Mouse (Mus musculus): ENCODE data around the gene Gm29094. TPM values are rescaled to one million over a fixed set of nuclear protein-coding genes. Genes with fewer than 3 reads are reported as not detected.
A peak's percentile ranks its signal among the peaks of the same experiment; 100 is the strongest.
"Not testable (repeated sequence)": the region's sequence is repeated elsewhere in the genome, so short reads cannot be mapped to it uniquely, and the experiment has no call there.

Gene Gm29094
- polyA plus RNA-seq (2012; rRNA removed): not detected in 2 replicates

DNA sequence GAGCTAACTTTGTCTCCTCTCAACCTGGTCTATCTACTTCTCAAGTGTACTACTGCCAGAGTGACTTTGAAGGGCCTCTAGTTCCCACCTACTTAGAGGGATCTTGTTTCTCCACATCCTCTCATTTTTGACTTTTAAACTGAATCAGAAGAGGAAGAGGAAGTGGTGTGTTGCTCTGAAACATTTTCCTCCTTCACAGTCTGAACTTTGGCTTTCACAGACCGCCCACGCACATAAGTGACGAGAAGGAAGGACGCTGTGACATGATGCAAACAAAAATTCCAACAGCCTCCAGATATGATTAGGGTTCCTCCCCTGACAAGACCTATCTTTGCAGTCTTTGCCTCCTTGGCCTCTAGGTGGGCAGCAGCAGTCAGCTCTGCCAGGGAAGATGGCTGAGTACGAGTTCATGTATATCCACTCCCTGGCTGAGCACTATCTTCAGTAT lies at the start of gene Gm29094, which contains the start of gene Bcl2a1b:
Gene Gm29094, plus strand, starts transcription at position 411 of the 448 bp plus-strand sequence.
Gene Bcl2a1b, plus strand, starts transcription at position 241 of the 448 bp plus-strand sequence.
- H3K27me3 ChIP-seq (ENCODE audit: control insufficient read depth, insufficient read depth, low read length); H3K36me3 ChIP-seq (ENCODE audit: control insufficient read depth, insufficient read depth, low read length); H3K4me1 ChIP-seq (ENCODE audit: control insufficient read depth, insufficient read depth, insufficient read length): not testable (repeated sequence)
- Histone ChIP-seq H3K27ac (ENCODE audit: insufficient read depth, low read length) (peak within 1 kb of the TSS; percentile 97), H3K4me3 (ENCODE audit: extremely low read depth, insufficient read depth, insufficient read length) (peak within 1 kb of the TSS; percentile 49)
- peak; percentile 21 to 73 for DNase-seq (ENCODE audit: low read depth in 1 of 2, low spot score in 2 of 2)
- 14% methylated on average over 5 of the region's 5 CpGs for WGBS

DNA sequence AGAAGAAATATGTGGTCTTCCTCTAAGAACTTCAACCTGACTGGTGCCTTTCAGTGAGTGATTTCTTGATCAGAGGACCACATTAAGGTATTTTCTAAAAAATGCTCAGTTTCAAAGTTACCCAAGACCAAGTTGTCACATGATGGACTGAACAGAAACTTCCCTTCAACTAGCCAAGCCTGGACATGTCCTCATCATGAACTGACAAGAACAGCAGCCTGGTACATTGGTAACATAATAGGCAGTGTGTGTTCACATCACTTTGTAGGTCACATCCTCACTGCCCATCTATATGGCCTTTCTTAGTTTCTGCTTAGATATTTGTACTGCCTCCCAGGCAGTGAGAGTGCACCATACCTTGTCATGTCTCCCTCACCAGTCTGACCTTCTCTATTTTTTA lies 26.6 kb upstream of the Gm29094 start:
- H3K27ac ChIP-seq (ENCODE audit: insufficient read depth, low read length); H3K4me3 ChIP-seq (ENCODE audit: extremely low read depth, insufficient read depth, insufficient read length); H3K4me1 ChIP-seq (ENCODE audit: control insufficient read depth, insufficient read depth, insufficient read length); H3K36me3 ChIP-seq (ENCODE audit: control insufficient read depth, insufficient read depth, low read length); H3K27me3 ChIP-seq (ENCODE audit: control insufficient read depth, insufficient read depth, low read length); DNase-seq (ENCODE audit: low read depth in 1 of 2, low spot score in 2 of 2): not testable (repeated sequence)

DNA sequence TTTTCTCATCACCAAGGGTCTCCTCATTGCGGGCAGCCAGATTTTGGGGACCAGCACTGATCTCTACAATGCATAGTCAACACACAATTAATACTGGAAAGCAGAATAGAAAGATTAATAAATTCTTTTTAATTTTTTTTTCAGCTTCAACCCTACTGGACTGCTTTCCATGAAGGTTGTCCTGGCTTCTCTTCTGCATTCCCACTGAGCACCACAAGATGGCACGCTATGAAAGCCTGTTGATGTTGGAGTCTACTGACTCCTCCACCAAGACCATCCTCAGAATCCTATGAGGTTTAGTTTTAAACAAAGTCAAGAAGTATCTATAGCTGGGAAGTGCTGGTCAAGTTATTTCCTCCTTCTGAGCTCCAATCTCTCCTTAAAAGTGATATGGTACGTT lies 20.3 kb upstream of the Gm29094 start:
- peak; percentile 26; the same call in 1 of the 2 replicates for TF ChIP-seq CTCF (IDR thresholded peaks at IDR 0.05; ENCODE audit: extremely low read depth, insufficient read depth, insufficient read length, insufficient replicate concordance)
- peak in 1 of 2 experiments; percentile 90 for DNase-seq (ENCODE audit: low read depth in 1 of 2, low spot score in 2 of 2)
- WGBS: 34% methylated on average over 2 of the region's 3 CpGs

DNA sequence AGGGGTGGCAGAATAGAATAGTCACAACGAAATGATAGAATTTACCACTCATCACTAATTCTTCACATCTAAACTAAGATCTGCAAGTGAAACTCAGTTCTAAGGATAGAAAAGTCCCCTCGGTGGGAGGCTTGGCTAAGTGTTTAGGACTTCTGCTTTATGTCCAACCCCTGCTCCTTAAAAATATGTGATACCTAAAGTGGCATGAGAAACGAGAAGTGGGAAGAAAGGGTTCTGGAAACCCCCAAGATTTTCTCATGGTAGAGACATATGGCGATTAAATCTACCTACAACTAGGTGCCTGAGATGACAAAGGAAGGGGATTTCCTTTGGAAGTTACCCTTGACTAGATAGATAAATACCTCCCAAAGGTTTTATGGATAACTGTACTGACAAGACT lies 19.7 kb upstream of the Gm29094 start:
- DNase-seq (ENCODE audit: low read depth in 1 of 2, low spot score in 2 of 2); H3K27me3 ChIP-seq (ENCODE audit: control insufficient read depth, insufficient read depth, low read length); H3K36me3 ChIP-seq (ENCODE audit: control insufficient read depth, insufficient read depth, low read length); H3K4me3 ChIP-seq (ENCODE audit: extremely low read depth, insufficient read depth, insufficient read length); H3K27ac ChIP-seq (ENCODE audit: insufficient read depth, low read length); H3K4me1 ChIP-seq (ENCODE audit: control insufficient read depth, insufficient read depth, insufficient read length): not testable (repeated sequence)
- WGBS: 35% methylated on average over 4 of the region's 4 CpGs

More for the DNA sequence above, 20.3 kb upstream of the Gm29094 start:
- H3K27ac ChIP-seq (ENCODE audit: insufficient read depth, low read length); H3K27me3 ChIP-seq (ENCODE audit: control insufficient read depth, insufficient read depth, low read length); H3K36me3 ChIP-seq (ENCODE audit: control insufficient read depth, insufficient read depth, low read length); H3K4me3 ChIP-seq (ENCODE audit: extremely low read depth, insufficient read depth, insufficient read length); H3K4me1 ChIP-seq (ENCODE audit: control insufficient read depth, insufficient read depth, insufficient read length): not testable (repeated sequence)

DNA sequence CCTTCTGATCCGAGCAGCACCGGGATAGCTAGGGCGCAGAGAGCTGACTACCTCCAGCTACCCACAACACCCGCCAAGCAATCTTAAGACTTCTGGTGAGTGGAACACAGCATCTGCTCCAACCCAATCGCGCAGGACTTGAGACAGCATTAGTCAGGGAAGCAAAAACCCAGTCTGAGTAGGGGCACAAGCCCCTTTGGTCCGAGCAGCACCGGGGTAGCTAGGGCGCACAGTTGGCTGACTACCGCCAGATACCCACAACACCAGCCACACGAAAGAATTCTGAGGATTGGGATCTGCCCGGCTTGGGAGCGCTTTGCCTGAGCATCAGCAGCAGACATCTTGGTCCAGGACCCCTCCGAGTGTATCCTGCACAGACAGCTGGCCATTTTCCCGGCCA lies 12.2 kb upstream of the Gm29094 start:
- not testable (repeated sequence) for H3K27ac ChIP-seq (ENCODE audit: insufficient read depth, low read length); H3K27me3 ChIP-seq (ENCODE audit: control insufficient read depth, insufficient read depth, low read length); DNase-seq (ENCODE audit: low read depth in 1 of 2, low spot score in 2 of 2); H3K4me1 ChIP-seq (ENCODE audit: control insufficient read depth, insufficient read depth, insufficient read length); H3K4me3 ChIP-seq (ENCODE audit: extremely low read depth, insufficient read depth, insufficient read length); H3K36me3 ChIP-seq (ENCODE audit: control insufficient read depth, insufficient read depth, low read length)
- WGBS: 91% methylated on average over 15 of the region's 15 CpGs

DNA sequence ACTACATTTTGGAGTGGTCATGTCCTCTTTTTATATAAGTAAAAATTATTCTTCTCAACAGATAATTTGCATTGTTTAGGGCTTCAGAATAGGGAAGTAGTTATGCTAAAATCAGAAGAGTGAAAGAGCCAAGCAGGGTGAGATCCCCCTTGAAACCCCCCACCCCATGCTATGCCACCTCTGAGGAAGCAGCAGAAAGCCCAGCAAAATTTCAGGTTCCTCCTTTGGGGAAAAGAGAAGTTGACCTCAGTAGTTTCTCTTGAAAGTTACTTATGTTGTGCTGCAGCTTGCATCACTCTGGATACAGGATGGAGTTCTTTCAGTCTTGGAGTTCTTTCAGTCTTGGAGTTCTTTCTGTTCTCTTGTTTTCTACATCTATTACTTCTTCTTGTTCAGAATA lies 3.7 kb upstream of the Gm29094 start:
- H3K36me3 ChIP-seq (ENCODE audit: control insufficient read depth, insufficient read depth, low read length); H3K27me3 ChIP-seq (ENCODE audit: control insufficient read depth, insufficient read depth, low read length); DNase-seq (ENCODE audit: low read depth in 1 of 2, low spot score in 2 of 2); H3K4me1 ChIP-seq (ENCODE audit: control insufficient read depth, insufficient read depth, insufficient read length); H3K4me3 ChIP-seq (ENCODE audit: extremely low read depth, insufficient read depth, insufficient read length); H3K27ac ChIP-seq (ENCODE audit: insufficient read depth, low read length): not testable (repeated sequence)

DNA sequence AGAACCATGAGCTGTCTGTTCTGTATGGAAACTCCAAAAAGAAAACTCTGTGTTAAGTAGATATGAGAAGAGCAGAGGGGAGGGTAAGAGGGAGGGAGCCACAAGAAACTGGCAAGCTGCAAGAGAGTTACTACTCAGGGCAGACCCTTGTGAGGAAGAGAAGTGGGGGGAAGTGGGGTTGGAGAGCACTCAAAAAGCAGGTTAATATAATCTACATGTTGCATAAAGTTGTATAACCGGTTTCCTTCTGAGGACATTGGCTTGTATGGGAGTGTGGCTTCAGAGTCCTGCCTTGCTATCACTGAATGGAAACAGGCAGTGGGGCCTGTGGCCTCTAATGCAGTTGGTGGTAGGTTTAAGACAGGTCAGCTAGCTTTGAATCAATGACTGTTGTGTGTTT lies 1.7 kb upstream of the Gm29094 start:
- WGBS: 25% methylated on average over 1 of the region's 1 CpGs
- not testable (repeated sequence) for H3K27ac ChIP-seq (ENCODE audit: insufficient read depth, low read length); H3K36me3 ChIP-seq (ENCODE audit: control insufficient read depth, insufficient read depth, low read length); H3K4me1 ChIP-seq (ENCODE audit: control insufficient read depth, insufficient read depth, insufficient read length); H3K27me3 ChIP-seq (ENCODE audit: control insufficient read depth, insufficient read depth, low read length); DNase-seq (ENCODE audit: low read depth in 1 of 2, low spot score in 2 of 2); H3K4me3 ChIP-seq (ENCODE audit: extremely low read depth, insufficient read depth, insufficient read length)

DNA sequence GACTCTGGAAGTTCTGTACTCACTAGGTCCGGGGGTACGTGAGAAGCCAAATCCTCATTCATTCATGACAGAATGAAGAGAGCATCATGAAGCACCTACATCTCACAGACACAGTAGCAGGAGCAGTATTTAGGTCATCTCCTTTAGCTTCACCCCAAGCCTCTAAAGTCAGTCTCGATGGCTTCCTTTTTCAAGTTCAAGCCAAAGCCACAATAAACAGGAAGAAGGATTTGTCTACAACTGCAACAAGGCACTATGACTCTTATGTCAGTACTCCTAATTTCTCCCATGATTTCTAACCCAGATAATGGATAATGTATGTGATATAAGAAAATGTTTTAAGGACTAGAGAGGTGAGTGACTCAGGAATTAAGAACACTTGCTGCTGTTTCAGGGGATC lies 830 bp upstream of the Gm29094 start:
- not testable (repeated sequence) for H3K36me3 ChIP-seq (ENCODE audit: control insufficient read depth, insufficient read depth, low read length); H3K4me3 ChIP-seq (ENCODE audit: extremely low read depth, insufficient read depth, insufficient read length); H3K27ac ChIP-seq (ENCODE audit: insufficient read depth, low read length); H3K27me3 ChIP-seq (ENCODE audit: control insufficient read depth, insufficient read depth, low read length); H3K4me1 ChIP-seq (ENCODE audit: control insufficient read depth, insufficient read depth, insufficient read length); DNase-seq (ENCODE audit: low read depth in 1 of 2, low spot score in 2 of 2)
- WGBS: 57% methylated on average over 3 of the region's 3 CpGs

DNA sequence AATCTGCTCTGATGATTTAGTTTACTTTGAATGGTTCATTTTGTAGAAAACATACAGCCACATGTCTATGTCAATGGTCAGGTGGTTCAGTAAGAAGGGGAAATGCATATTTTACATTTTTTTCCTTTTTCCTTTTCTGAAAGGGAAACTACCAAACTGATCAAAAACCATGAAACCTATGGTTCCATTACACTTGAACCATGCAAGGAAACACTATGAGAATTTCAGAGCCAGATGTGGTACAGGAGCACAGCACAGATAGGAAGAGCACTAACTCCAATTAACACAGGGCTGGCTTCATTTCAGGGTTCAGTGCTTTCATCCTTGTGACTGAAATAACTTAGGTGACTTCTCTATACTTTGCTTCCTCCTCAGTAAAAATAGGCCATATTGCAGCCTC lies 3.1 kb downstream of the Gm29094 start:
- not testable (repeated sequence) for H3K4me1 ChIP-seq (ENCODE audit: control insufficient read depth, insufficient read depth, insufficient read length); H3K36me3 ChIP-seq (ENCODE audit: control insufficient read depth, insufficient read depth, low read length); H3K4me3 ChIP-seq (ENCODE audit: extremely low read depth, insufficient read depth, insufficient read length); H3K27me3 ChIP-seq (ENCODE audit: control insufficient read depth, insufficient read depth, low read length)
- peak overlapping the region; percentile 46; the same call in 1 of the 2 replicates for H3K27ac ChIP-seq (ENCODE audit: insufficient read depth, low read length)
- peak in 1 of 2 experiments; percentile 35 for DNase-seq (ENCODE audit: low read depth in 1 of 2, low spot score in 2 of 2)

DNA sequence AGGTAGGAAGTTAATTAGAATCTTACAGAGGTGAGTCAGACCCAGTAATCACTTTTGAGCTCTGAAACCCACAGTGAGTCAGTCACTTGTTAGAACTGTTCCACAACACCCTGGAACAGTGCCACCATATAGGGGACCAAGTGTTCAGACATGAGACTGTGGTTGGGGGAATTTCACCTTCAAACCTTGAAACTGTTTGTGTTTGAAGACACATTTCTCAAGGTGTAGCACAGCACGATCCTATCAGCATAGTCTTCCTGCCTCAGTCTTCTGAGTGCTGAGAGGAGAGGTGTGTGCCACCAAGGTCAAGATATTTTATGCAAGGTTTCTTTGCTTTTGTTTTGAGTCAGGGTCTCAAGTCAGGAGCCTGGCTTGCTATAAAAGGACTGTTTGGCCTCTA lies 9.8 kb downstream of the Gm29094 start:
- WGBS: 75% methylated on average over 1 of the region's 1 CpGs
- not testable (repeated sequence) for H3K4me3 ChIP-seq (ENCODE audit: extremely low read depth, insufficient read depth, insufficient read length); H3K36me3 ChIP-seq (ENCODE audit: control insufficient read depth, insufficient read depth, low read length); H3K4me1 ChIP-seq (ENCODE audit: control insufficient read depth, insufficient read depth, insufficient read length); DNase-seq (ENCODE audit: low read depth in 1 of 2, low spot score in 2 of 2); H3K27ac ChIP-seq (ENCODE audit: insufficient read depth, low read length); H3K27me3 ChIP-seq (ENCODE audit: control insufficient read depth, insufficient read depth, low read length)

DNA sequence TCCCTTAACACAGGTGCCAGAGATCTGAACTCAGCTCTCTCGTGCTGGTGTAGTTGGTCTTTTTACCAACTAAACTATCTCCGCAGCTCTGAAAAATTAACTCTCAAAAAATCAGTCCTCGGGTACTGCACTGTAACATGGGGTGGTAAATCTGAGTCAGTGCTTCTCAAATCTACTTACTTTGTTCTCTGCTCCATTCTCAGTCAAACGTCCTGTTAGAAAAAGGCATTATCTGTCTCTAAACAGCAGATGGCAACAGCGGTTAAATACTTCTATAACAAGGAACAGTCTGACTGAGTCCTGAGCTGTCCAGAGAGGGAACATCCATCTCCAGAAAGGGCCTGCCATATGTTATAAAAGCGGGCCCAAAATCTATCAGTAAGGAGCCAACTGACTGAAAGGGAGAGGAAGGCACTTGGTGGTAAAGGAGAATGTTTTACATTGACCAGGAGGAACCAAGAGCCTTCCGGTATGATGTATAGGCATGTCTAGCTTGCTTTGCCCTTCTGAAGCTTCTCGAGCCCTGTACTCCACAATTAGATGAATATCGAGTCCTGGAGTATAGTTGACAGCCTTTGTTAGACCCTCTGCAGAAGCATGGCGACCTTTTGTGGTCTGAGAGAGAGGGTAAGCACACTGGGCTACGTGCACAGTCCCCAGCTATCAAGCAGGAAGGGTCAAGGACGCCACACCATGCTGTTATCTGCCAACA lies 11.3 kb downstream of the Gm29094 start, which contains the start of gene Mthfs:
Gene Mthfs, plus strand, starts transcription at position 324 of the 712 bp plus-strand sequence.
- not testable (repeated sequence) for H3K27me3 ChIP-seq (ENCODE audit: control insufficient read depth, insufficient read depth, low read length); H3K36me3 ChIP-seq (ENCODE audit: control insufficient read depth, insufficient read depth, low read length); DNase-seq (ENCODE audit: low read depth in 1 of 2, low spot score in 2 of 2); H3K4me1 ChIP-seq (ENCODE audit: control insufficient read depth, insufficient read depth, insufficient read length)
- WGBS: 23% methylated on average over 9 of the region's 12 CpGs
- Histone ChIP-seq H3K27ac (ENCODE audit: insufficient read depth, low read length) (peak within 1 kb of the TSS; percentile 82), H3K4me3 (ENCODE audit: extremely low read depth, insufficient read depth, insufficient read length) (peak within 1 kb of the TSS; percentile 54)
